Mouse (Mus musculus) T-cell, adult 2 months (primary cell): ENCODE measurements around the gene Gsap.
"Not testable (repeated sequence)": the region's sequence is repeated elsewhere in the genome, so short reads cannot be mapped to it uniquely, and the experiment has no call there.

Experiments used
- DNase-seq: peaks from one replicate; pipeline ENCODE4 v3.0.0; 2022; ENCODE audit warnings: low spot score

The Gsap gene

DNA sequence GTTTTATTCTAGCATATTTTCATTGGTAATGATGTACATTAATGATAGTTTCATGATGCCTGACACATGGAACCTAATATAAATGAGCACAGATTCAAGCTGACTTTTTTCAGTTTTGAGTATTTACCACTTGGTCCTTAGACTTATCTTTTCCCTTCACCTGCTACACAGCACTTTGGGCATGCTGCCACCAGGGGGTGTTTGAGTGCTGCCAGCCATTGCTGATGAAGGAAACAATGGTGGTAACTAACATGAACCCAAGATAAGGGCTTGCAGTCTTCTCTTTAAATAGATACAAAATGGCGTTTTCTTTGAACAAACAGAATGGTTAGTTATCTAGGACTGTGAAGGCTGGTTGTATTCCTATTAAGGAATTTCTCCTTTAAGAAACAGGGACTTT is 140.4 kb downstream of the Gsap start:
- DNase-seq, result peak; percentile 82

- no peak for DNase-seq
Measured at GRCm38 (mm10) chr5:21328560-21328959, 142.5 kb downstream of the Gsap start.

- no peak for DNase-seq
Measured at GRCm38 (mm10) chr5:21329672-21330665, 143.9 kb downstream of the Gsap start.

DNA sequence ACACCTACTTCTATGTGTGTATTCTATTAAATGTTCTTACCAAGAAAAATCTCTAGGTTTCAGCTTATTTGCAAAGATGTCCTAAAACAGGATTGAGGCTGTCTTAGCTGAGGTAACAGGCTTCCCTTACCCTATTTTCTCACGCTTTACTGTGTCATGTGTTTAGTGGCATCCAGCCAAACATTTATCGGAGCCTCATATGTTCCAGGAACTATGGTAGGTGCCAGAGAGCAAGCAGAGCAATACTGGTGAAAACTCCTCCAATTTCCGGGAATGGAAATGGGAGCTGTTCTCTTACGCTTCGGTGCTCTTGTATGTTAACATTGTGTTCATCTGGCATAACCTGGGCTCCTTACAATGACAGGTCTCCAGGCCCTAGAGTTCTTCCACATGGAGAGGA is 145.6 kb downstream of the Gsap start:
- DNase-seq, result no peak

GRCm38 (mm10) chr5:21332119-21332518 is 146.1 kb downstream of the Gsap start:
- no peak for DNase-seq

GRCm38 (mm10) chr5:21342265-21342664 is 156.2 kb downstream of the Gsap start:
- DNase-seq, result not testable (repeated sequence)

DNA sequence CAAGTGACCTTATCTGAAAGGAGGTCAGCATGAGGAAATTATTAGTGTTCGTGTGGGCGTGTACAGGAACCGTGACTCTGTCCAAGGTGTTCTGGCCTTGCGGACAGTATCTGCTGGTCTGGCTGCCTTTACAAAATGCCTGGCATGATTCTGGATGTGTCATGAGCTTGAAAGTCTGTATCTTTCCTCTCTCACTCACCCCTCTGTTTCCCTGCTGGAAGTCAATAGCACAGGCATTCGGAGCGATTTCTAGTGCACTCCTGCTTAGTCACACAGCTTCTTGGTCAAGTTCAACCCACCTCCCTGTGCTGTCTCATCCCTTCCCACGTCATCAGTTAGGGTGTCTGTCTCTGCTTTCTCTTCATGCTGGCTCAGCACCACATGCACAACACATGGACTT is 162.3 kb downstream of the Gsap start:
- DNase-seq, result no peak

- no peak for DNase-seq
Measured at GRCm38 (mm10) chr5:21351678-21352077, 165.6 kb downstream of the Gsap start.

DNA sequence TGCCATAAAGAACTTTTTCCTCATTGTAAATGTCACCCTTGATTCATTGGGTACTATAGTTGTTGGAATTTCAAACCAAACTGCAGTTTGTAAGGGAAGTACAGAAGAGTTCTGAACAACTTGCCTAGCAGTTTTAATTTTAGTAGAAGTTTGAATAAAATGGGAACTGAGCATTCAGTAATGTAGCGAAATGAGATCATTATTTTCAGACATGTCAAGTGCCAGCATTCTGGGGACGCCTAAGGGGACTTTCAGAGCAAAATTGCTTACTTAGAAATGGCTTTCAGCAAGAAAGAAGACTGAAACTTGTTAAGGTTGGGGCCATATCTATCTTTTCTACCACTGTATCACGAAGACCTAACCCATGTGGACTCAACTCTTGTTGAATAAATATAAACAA is 172.6 kb downstream of the Gsap start:
- DNase-seq, result no peak

DNA sequence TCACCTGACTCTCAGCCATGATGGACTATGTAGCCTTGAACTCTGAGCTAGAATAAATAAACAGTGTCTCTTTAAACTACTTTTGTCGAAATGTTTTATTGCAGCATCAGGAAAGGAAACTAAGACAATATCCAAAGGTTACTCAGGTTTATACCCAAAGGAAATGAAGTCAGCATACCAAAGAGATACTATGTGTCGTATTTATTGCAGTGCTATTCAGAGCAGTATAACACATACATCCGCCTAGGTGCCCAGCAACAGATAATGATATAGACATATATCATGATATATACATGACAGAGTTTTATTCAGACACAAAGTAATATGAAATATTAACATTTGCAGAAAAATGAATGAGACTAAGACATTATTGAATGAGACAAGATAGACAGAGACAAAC is 177.3 kb downstream of the Gsap start:
- no peak for DNase-seq
